Mouse (Mus musculus): ENCODE measurements at regions not wholly inside any gene's neighbourhood (a gene's known extent, or its start where the extent isn't known, plus 50 kb on each side); places are given as distances from the start of the nearest gene placed in this dataset.

DNA sequence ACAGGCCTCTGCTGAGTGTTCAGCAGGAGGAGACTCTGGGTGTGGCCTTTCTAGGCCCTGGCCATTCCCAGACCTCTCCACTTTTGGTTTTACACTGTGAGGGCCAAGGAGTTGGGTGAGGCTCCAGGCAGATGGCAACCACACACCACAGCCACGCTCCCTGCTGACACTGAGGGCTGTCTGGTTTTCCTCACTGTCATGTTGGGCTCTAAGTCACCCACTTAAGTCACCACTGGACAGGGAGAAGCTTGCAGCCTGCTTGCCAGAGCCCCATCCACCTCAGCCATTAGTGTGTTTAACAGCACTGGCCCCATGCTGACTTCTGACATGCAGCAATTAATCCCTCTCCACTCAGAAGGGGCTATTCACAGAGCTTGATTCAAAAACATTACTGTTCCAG lies 170.6 kb downstream of the Sec61b start:
- TF ChIP-seq CTCF (IDR thresholded peaks at IDR 0.05; ENCODE audit: low read depth) = no peak
- no peak for TF ChIP-seq EP300 (IDR thresholded peaks at IDR 0.05; ENCODE audit: low read depth)
